Mouse (Mus musculus) adrenal gland, postnatal 36 days (tissue): Measurements from ENCODE around the gene Glp2r. TPM values are rescaled to one million over a fixed set of nuclear protein-coding genes. Genes with fewer than 3 reads are reported as not detected.

Source experiments
- DNase-seq, 2 experiments: peaks; one replicate each; pipeline ENCODE4 v3.0.0; 2021; ENCODE audit warnings: mixed read lengths in 1 of 2
- total RNA-seq, 2 experiments: library from RNA; stranded (reverse); gene quantifications; 2 replicates each; pipeline ENCODE4 v1.2.3; 2021

The Glp2r gene
- total RNA-seq, 2 experiments from 2014 or later: 0.07 to 0.10 TPM

GRCm38 (mm10) chr11:67663437-67663836, 107.5 kb downstream of the Glp2r start:
- DNase-seq: no peak

- no peak for DNase-seq
Measured at GRCm38 (mm10) chr11:67661465-67661864, 109.5 kb downstream of the Glp2r start.

GRCm38 (mm10) chr11:67657685-67658382, 113.1 kb downstream of the Glp2r start:
- peak in 1 of 2 experiments; percentile 62 for DNase-seq

GRCm38 (mm10) chr11:67656811-67657210, 114.1 kb downstream of the Glp2r start:
- DNase-seq: no peak

GRCm38 (mm10) chr11:67656366-67656765, 114.6 kb downstream of the Glp2r start:
- no peak for DNase-seq

- no peak for DNase-seq
Measured at GRCm38 (mm10) chr11:67655236-67655959, 115.6 kb downstream of the Glp2r start.

GRCm38 (mm10) chr11:67654514-67654913, 116.4 kb downstream of the Glp2r start:
- DNase-seq: no peak

- DNase-seq: no peak
Measured at GRCm38 (mm10) chr11:67653521-67654090, 117.3 kb downstream of the Glp2r start.

- DNase-seq: no peak
Measured at GRCm38 (mm10) chr11:67652893-67653255, 118.1 kb downstream of the Glp2r start.

GRCm38 (mm10) chr11:67652194-67652892, 118.6 kb downstream of the Glp2r start:
- DNase-seq: no peak

- DNase-seq: no peak
Measured at GRCm38 (mm10) chr11:67651731-67652130, 119.2 kb downstream of the Glp2r start.

- peak; percentile 28 to 31 for DNase-seq
Measured at GRCm38 (mm10) chr11:67649971-67650707, 120.8 kb downstream of the Glp2r start.

- DNase-seq: no peak
Measured at GRCm38 (mm10) chr11:67648651-67649407, 122.1 kb downstream of the Glp2r start.

GRCm38 (mm10) chr11:67647745-67648144, 123.2 kb downstream of the Glp2r start:
- DNase-seq: peak; percentile 82 to 84

GRCm38 (mm10) chr11:67644632-67645149, 126.3 kb downstream of the Glp2r start:
- DNase-seq: no peak

GRCm38 (mm10) chr11:67643465-67643864, 127.5 kb downstream of the Glp2r start:
- DNase-seq: no peak

GRCm38 (mm10) chr11:67642835-67643234, 128.1 kb downstream of the Glp2r start:
- no peak for DNase-seq

GRCm38 (mm10) chr11:67642421-67642820, 128.5 kb downstream of the Glp2r start:
- DNase-seq: peak; percentile 68 to 70

- DNase-seq: no peak
Measured at GRCm38 (mm10) chr11:67640299-67640698, 130.7 kb downstream of the Glp2r start.

GRCm38 (mm10) chr11:67638401-67638800, 132.6 kb downstream of the Glp2r start:
- DNase-seq: peak; percentile 57 to 58
